Mouse (Mus musculus) gastrocnemius, adult 18-20 months (tissue): ENCODE data around the gene Chrne. TPM values are rescaled to one million over a fixed set of nuclear protein-coding genes. Genes with fewer than 3 reads are reported as not detected.

Source experiments
- DNase-seq: peaks from one replicate; pipeline ENCODE4 v3.0.0; 2021; ENCODE audit warnings: low spot score
- total RNA-seq, 2 experiments: library from RNA; stranded (reverse); gene quantifications; 2 replicates each; pipeline ENCODE4 v1.2.3; 2021

Chrne gene
- total RNA-seq, 2 experiments from 2014 or later = 14.7 to 20.6 TPM

- DNase-seq = no peak
Measured at GRCm38 (mm10) chr11:70628431-70628830, 9.4 kb upstream of the Chrne start.

- no peak for DNase-seq
Measured at GRCm38 (mm10) chr11:70626877-70627276, 7.9 kb upstream of the Chrne start.

GRCm38 (mm10) chr11:70625473-70625872 lies 6.5 kb upstream of the Chrne start:
- no peak for DNase-seq

- DNase-seq = no peak
Measured at GRCm38 (mm10) chr11:70623053-70623742, 4.2 kb upstream of the Chrne start.

GRCm38 (mm10) chr11:70621972-70622814 lies 3.2 kb upstream of the Chrne start:
- DNase-seq = peak; percentile 70

GRCm38 (mm10) chr11:70615516-70616093 lies 3.4 kb downstream of the Chrne start, which contains the start of gene 4930544D05Rik:
Gene 4930544D05Rik, plus strand, starts transcription at chr11:70615848.
- no peak for DNase-seq

- DNase-seq = peak; percentile 62
Measured at GRCm38 (mm10) chr11:70615074-70615473, 3.9 kb downstream of the Chrne start.

- DNase-seq = no peak
Measured at GRCm38 (mm10) chr11:70612505-70612904, 6.5 kb downstream of the Chrne start.

- DNase-seq = no peak
Measured at GRCm38 (mm10) chr11:70610752-70611151, 8.3 kb downstream of the Chrne start.

GRCm38 (mm10) chr11:70608381-70609066 lies 10.5 kb downstream of the Chrne start:
- no peak for DNase-seq

GRCm38 (mm10) chr11:70607611-70608010 lies 11.4 kb downstream of the Chrne start:
- DNase-seq = no peak

- DNase-seq = no peak
Measured at GRCm38 (mm10) chr11:70606717-70607116, 12.3 kb downstream of the Chrne start.

- DNase-seq = peak; percentile 74
Measured at GRCm38 (mm10) chr11:70605024-70605566, 13.9 kb downstream of the Chrne start.

- no peak for DNase-seq
Measured at GRCm38 (mm10) chr11:70598451-70598953, 20.5 kb downstream of the Chrne start.

GRCm38 (mm10) chr11:70597301-70597700 lies 21.7 kb downstream of the Chrne start:
- no peak for DNase-seq

GRCm38 (mm10) chr11:70596094-70596493 lies 22.9 kb downstream of the Chrne start:
- no peak for DNase-seq

- DNase-seq = no peak
Measured at GRCm38 (mm10) chr11:70595638-70596037, 23.4 kb downstream of the Chrne start.

- no peak for DNase-seq
Measured at GRCm38 (mm10) chr11:70594253-70594989, 24.6 kb downstream of the Chrne start.

GRCm38 (mm10) chr11:70591733-70592132 lies 27.3 kb downstream of the Chrne start:
- DNase-seq = no peak

GRCm38 (mm10) chr11:70586954-70587353 lies 32.1 kb downstream of the Chrne start:
- DNase-seq = no peak
